Mouse (Mus musculus) ES-E14 (cell line): ENCODE results near the gene Add1. TPM values are rescaled to one million over a fixed set of nuclear protein-coding genes. Genes with fewer than 3 reads are reported as not detected.
A peak's percentile ranks its signal among the peaks of the same experiment; 100 is the strongest.
"Not testable (repeated sequence)": the region's sequence is repeated elsewhere in the genome, so short reads cannot be mapped to it uniquely, and the experiment has no call there.

ENCODE experiments used
- DNase-seq: peaks from one replicate; pipeline ENCODE4 v3.0.0-alpha.2; 2013; ENCODE audit warnings: low read depth, low spot score
- H3K27ac ChIP-seq: 2 replicates; pipeline ENCODE4 v1.5.1; 2012; ENCODE audit warnings: low read depth, mild to moderate bottlenecking, low read length, moderate library complexity, mixed read lengths; ENCODE audit not compliant: poor library complexity, insufficient read depth, severe bottlenecking
- H3K36me3 ChIP-seq: 2 replicates; pipeline ENCODE4 v1.6.1; 2012; ENCODE audit warnings: mild to moderate bottlenecking, low read length, moderate library complexity, mixed read lengths; ENCODE audit not compliant: control insufficient read depth, poor library complexity, insufficient read depth, severe bottlenecking
- H3K4me1 ChIP-seq, 2 experiments: fragments of 150-350 bp in 1 of 2; sonication (generic) in 1 of 2; 2 replicates each; pipeline ENCODE4 v1.6.1; 2012; ENCODE audit warnings: low read length in 2 of 2, mild to moderate bottlenecking in 1 of 2, mixed read lengths in 1 of 2; ENCODE audit not compliant: control insufficient read depth in 2 of 2, insufficient read depth in 2 of 2, poor library complexity in 1 of 2
- H3K4me3 ChIP-seq, 2 experiments: fragments of 150-350 bp in 1 of 2; sonication (generic) in 1 of 2; 2 replicates each; pipeline ENCODE4 v1.5.1; 2012; ENCODE audit warnings: low read length in 2 of 2, low read depth in 1 of 2, mild to moderate bottlenecking in 1 of 2, mixed read lengths in 1 of 2; ENCODE audit not compliant: insufficient read depth in 1 of 2, poor library complexity in 1 of 2, severe bottlenecking in 1 of 2
- H3K9ac ChIP-seq: 2 replicates; pipeline ENCODE4 v1.6.1; 2012; ENCODE audit warnings: low read depth, mild to moderate bottlenecking, low read length, mixed read lengths; ENCODE audit not compliant: poor library complexity, insufficient read depth, severe bottlenecking
- H3K9me3 ChIP-seq: fragments of 150-350 bp; sonication (generic); 2 replicates; pipeline ENCODE4 v1.6.1; 2012; ENCODE audit warnings: low read depth, mild to moderate bottlenecking, low read length; ENCODE audit not compliant: control insufficient read depth, insufficient read depth
- CHD2 ChIP-seq: IDR thresholded peaks from 2 replicates; pipeline ENCODE4 v1.6.1; 2014; ENCODE audit warnings: mild to moderate bottlenecking, low read depth, low read length, inconsistent platforms
- HCFC1 ChIP-seq: IDR thresholded peaks from 2 replicates; pipeline ENCODE4 v1.6.1; 2012; ENCODE audit warnings: low read length, inconsistent platforms, borderline replicate concordance; ENCODE audit not compliant: insufficient read depth
- MAFK ChIP-seq: IDR thresholded peaks from 2 replicates; pipeline ENCODE4 v1.6.1; 2014; ENCODE audit warnings: mild to moderate bottlenecking, low read depth, low read length, inconsistent platforms; ENCODE audit not compliant: insufficient read depth
- ZC3H11A ChIP-seq: IDR thresholded peaks from 2 replicates; pipeline ENCODE4 v1.6.1; 2012; ENCODE audit warnings: low read depth, mild to moderate bottlenecking, inconsistent platforms, low read length, borderline replicate concordance
- ZNF384 ChIP-seq: IDR thresholded peaks from 2 replicates; pipeline ENCODE4 v1.6.1; 2012; ENCODE audit warnings: low read depth, low read length, inconsistent platforms
- in situ Hi-C, 2 experiments: fragments of 600-800 bp; cut with MboI; formaldehyde crosslinking; loops; one replicate each; pipeline ENCODE4 v1.15.1; 2025; ENCODE audit warnings: low sequenced_read_pairs in 2 of 2, inconsistent platforms in 1 of 2; ENCODE audit not compliant: unreplicated experiment in 2 of 2
- total RNA-seq: library from RNA; depleted of rRNA; stranded (reverse); fragments of 300-350 nt; gene quantifications from 2 replicates; pipeline ENCODE4 v1.2.3, GENCODE M21; 2012

Gene Add1
- total RNA-seq, 1 experiment, result 78.4 TPM

DNA sequence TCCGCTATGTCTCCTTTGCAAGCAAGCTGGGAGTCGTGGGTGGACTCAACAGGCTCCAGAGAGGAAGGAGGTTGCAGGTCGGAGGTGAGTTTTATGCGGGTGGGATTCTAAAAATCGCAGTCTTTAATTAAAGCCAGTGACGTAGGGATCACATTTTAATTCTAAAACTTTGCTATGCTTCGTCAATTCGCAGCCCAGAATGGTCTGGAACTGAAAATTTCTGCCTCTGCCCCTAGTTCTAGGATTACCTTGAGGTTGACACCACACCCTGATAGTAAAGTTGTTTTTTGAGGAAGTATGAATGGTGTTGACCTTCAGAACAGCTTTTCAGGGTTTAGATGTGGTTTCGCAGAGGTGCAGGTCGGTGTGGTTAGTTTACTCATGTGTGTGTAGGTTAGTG lies 1.3 kb downstream of the Add1 start:
- TF ChIP-seq CHD2 (no peak), MAFK (no peak), ZC3H11A (no peak), ZNF384 (no peak), HCFC1 (no peak)
- DNase-seq, result no peak
- Histone ChIP-seq H3K9ac (peak overlapping the region; percentile 53; the same call in 1 of the 2 replicates), H3K27ac (no peak overlapping the region), H3K4me1 (peaks cover 5 to 6% of the 10 kb centered on the region in 2 experiments), H3K4me3 (peak overlapping the region; percentile 88 to 92; a peak in 3 of 4 replicates), H3K9me3 (no peaks in the 10 kb centered on the region), H3K36me3 (no peaks in the 10 kb centered on the region)
- in situ Hi-C loops, result no loop called here

- no peak overlapping the region for H3K27ac ChIP-seq
- H3K9me3 ChIP-seq, result no peaks in the 10 kb centered on the region
- DNase-seq, result no peak
- H3K9ac ChIP-seq, result no peak overlapping the region
- no peaks in the 10 kb centered on the region for H3K36me3 ChIP-seq
- H3K4me1 ChIP-seq, result peaks cover 5 to 6% of the 10 kb centered on the region in 2 experiments
- in situ Hi-C loops, result no loop called here
- no peak overlapping the region for H3K4me3 ChIP-seq
- TF ChIP-seq HCFC1 (no peak), MAFK (no peak), ZNF384 (no peak), ZC3H11A (no peak), CHD2 (no peak)
Measured at GRCm38 (mm10) chr5:34576286-34576685, 2.8 kb downstream of the Add1 start.

DNA sequence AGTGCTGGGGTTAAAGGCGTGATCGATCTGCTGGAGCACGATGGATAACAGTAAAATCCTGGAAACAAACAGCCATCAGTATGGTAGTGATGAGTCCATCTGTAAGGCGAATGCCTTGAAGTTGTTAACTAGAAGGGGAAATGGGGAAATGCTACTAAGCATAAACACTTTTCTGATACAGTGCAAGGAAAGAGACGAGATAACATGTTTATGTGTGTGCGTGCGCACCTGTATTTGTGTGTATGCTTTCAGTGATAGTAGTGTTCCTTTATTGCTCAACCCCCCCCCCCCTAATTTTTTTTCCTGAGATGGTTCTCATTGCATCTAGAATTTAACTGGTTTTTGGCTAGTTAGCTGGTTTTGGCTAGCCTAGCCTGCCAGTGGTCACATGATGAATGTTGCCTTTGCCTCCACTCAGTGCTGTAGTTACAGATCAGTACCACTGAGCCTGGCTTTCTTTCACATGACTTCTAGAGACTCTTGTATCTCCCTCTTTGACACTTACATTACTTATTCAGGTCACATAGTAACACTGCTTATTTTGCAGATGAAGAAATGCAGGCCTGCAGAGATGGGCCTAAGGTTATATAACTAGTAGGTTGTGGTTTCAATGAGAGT lies 4.7 kb downstream of the Add1 start:
- TF ChIP-seq MAFK (no peak), ZC3H11A (no peak), ZNF384 (no peak), HCFC1 (no peak), CHD2 (no peak)
- Histone ChIP-seq H3K4me3 (no peak overlapping the region), H3K9ac (no peak overlapping the region; the same call in 1 of the 2 replicates), H3K36me3 (no peaks in the 10 kb centered on the region), H3K4me1 (peaks cover 11 to 14% of the 10 kb centered on the region in 2 experiments), H3K9me3 (no peaks in the 10 kb centered on the region), H3K27ac (peak overlapping the region; percentile 11; the same call in 1 of the 2 replicates)
- no peak for DNase-seq
- in situ Hi-C loops, result no loop called here

GRCm38 (mm10) chr5:34579377-34579776 lies 5.9 kb downstream of the Add1 start:
- Histone ChIP-seq H3K4me1 (peaks cover 11 to 14% of the 10 kb centered on the region in 2 experiments), H3K27ac (no peak overlapping the region), H3K4me3 (no peak overlapping the region), H3K9ac (no peak overlapping the region), H3K9me3 (no peaks in the 10 kb centered on the region), H3K36me3 (no peaks in the 10 kb centered on the region)
- TF ChIP-seq ZC3H11A, result no peak
- TF ChIP-seq MAFK, result no peak
- no peak for TF ChIP-seq ZNF384
- TF ChIP-seq CHD2, result no peak
- no peak for TF ChIP-seq HCFC1
- no peak for DNase-seq
- in situ Hi-C loops, result no loop called here

DNA sequence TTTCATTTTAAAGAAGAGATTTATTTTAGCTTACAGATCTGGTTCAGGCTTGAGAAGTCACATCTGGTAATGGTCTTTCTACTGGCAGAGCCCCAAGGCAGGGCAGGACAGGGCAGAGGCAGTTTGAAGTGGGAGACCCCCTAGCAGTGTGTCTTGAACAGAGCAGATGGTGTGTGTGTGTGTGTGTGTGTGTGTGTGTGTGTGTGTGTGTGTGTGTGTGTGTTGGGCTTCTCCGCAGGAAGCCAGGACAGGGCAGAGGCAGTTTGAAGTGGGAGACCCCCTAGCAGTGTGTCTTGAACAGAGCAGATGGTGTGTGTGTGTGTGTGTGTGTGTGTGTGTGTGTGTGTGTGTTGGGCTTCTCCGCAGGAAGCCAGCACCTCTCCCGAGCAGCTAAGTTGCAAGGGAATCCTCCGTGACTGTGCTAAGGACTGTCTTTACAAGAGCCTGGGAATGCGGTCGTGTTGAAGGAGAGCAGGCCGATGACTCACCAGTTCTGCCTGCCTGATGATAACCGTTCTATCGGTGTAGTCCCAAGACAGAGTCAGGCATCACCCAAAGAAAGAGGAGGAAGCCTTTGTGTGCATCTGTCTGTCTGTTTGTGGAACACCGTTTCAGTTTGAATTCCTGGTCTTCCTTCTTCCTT lies 8.3 kb downstream of the Add1 start:
- H3K9me3 ChIP-seq, in situ Hi-C loops, H3K36me3 ChIP-seq, DNase-seq: not testable (repeated sequence)
- Histone ChIP-seq H3K27ac (peak overlapping the region; percentile 62; the same call in 1 of the 2 replicates), H3K4me1 (peaks cover 9 to 11% of the 10 kb centered on the region in 2 experiments), H3K4me3 (0 out of 4 replicates have a peak overlapping the region, but pooled peaks of 1 of the 2 experiments have one; percentile 0), H3K9ac (peak overlapping the region; percentile 54; the same call in 1 of the 2 replicates)
- TF ChIP-seq MAFK, result peak; percentile 48
